Mouse (Mus musculus) left cerebral cortex, postnatal 14 days (tissue): ENCODE measurements around the gene Vmn2r35. TPM values are rescaled to one million over a fixed set of nuclear protein-coding genes. Genes with fewer than 3 reads are reported as not detected.
"Not testable (repeated sequence)": the region's sequence is repeated elsewhere in the genome, so short reads cannot be mapped to it uniquely, and the experiment has no call there.

Experiments used
- DNase-seq, 2 experiments: peaks; one replicate each; pipeline ENCODE4 v3.0.0; 2021 to 2022; ENCODE audit warnings: low spot score in 2 of 2, mixed read lengths in 1 of 2
- intact Hi-C: fragments of 180-260 bp; cut with DNase I; formaldehyde crosslinking; loops from one replicate; pipeline ENCODE4 v1.15.1; 2025
- long read RNA-seq, 2 experiments: library from polyadenylated mRNA; stranded (forward); transcript quantifications; one replicate each; pipeline ENCODE4 v2.0.0; 2021
- total RNA-seq, 2 experiments: library from RNA; stranded (reverse); gene quantifications; 2 replicates each; pipeline ENCODE4 v1.2.3; 2021

Gene Vmn2r35
- not detected for total RNA-seq
- long read RNA-seq, experiment 1 = 0 reads
- long read RNA-seq, experiment 2 = 0 reads

DNA sequence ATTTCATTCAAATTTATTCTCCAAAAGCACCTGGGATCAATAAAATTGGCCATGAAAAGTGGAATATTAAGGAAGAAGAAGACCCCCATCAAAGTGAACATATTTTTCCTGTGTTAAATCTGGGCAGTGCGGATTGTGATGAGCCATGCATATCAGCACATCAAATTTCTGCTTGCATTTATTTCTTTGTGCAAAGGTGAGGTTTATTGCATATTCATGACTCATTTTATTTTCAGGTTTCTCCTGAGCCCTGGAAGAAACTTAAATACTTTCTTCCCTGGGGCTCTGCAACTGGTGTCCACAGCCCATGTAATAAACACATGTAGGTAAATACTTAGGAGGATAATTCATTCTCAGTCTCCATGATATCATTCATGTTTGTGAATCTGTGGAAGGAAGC lies at the start of gene Vmn2r35:
Vmn2r35 (minus strand) TSS at position 101 of the 400 bp plus-strand sequence.
- DNase-seq, intact Hi-C loops: not testable (repeated sequence)

DNA sequence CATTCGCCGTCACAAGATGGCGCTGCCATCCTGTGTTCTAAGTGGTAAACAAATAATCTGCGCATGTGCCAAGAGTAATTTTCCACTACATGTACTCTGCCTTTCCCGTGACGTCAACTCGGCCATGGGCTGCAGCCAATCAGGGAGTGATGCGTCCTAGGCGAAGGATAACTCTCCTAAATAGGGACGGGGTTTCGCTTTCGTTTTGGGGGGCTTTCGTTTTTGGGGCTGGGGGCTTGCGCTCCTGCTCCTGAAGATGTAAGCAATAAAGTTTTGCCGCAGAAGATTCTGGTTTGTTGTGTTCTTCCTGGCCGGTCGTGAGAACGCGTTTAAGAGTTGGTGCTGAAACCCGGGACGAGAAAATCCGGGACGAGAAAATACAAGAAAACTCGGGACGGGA lies 25.5 kb downstream of the Vmn2r35 start:
- intact Hi-C loops, DNase-seq: not testable (repeated sequence)

Other genes with a start within 250 kb of the Vmn2r35 start
- gene Vmn2r34, start 130.4 kb downstream of the Vmn2r35 start, total RNA-seq = not detected
- gene Vmn2r36, start 82.6 kb upstream of the Vmn2r35 start, total RNA-seq = not detected